Mouse (Mus musculus): ENCODE measurements around the gene Eif4g3.

- TF ChIP-seq CTCF (IDR thresholded peaks at IDR 0.05; ENCODE audit: control insufficient read depth, insufficient read depth, insufficient replicate concordance, low read depth, low read length) (no peak), POLR2A (IDR thresholded peaks at IDR 0.05; ENCODE audit: control insufficient read depth, low read depth, low read length) (no peak)
These were observed 191.2 kb downstream of the Eif4g3 start for GRCm38 (mm10) chr4:138184056-138184455.
